ENCODE assay signal across 15 mouse cellular contexts in the genomic region with DNA sequence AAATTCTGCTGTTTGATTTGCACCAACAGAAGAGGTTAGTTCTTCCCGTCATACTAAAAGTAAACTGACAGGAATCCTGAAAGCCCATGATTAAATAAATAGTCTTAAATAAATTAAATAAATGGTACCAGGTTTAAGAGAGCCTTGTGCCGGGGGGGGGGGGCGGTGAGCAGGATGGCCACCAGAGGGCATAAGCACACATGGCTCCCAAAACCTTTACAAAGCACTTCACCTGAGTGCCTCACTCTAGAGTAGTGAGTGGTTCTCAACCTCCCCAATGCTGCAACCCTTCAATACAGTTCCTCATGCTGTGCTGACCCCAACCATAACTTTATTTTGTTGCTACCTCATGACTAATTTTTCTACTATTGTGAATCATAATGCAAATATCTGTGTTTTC. TPM values are rescaled to one million over a fixed set of nuclear protein-coding genes. Genes with fewer than 3 reads are reported as not detected.
DNase-seq lines count a peak whose midpoint lies in the region; ATAC-seq and TF ChIP-seq lines count a peak whose summit lies in the region.
"Had no signal": no experiment of that assay in that cellular context is flagged by ENCODE, and none has a peak within 500 bp of the region (broad histone marks: within the 10 kb centered on the region; RNA-seq: fewer than 3 reads in every experiment).

No protein-coding gene starts in this region.

- H3K27ac ChIP-seq in forebrain, postnatal 0 days (ENCODE audit: low read depth, low read length) = no peak overlapping the region
- H3K27ac ChIP-seq in forebrain, embryonic 15.5 days (replicated peaks) = no peak overlapping the region
- H3K27ac ChIP-seq: liver, embryonic 13.5 days; midbrain, embryonic 12.5 days had no signal

- no peak overlapping the region for H3K4me2 ChIP-seq in forebrain, postnatal 0 days (ENCODE audit: low read depth)
- H3K4me2 ChIP-seq in forebrain, embryonic 15.5 days (replicated peaks) = no peak overlapping the region
- H3K4me2 ChIP-seq: liver, embryonic 13.5 days; midbrain, embryonic 12.5 days had no signal

- DNase-seq in forebrain, postnatal 0 days = no peak
- no peak for DNase-seq in lung, adult 2 months
- no peak for DNase-seq in lung, postnatal 14 days
- no peak for DNase-seq in G1E (ENCODE audit: low spot score)
- no peak for DNase-seq in adrenal gland, postnatal 25 days
- DNase-seq in spleen, postnatal 4 days (ENCODE audit: low spot score in 2 of 2) = no peak
- DNase-seq: adrenal gland, adult 2 months; cerebellum, adult 8-10 months; heart, postnatal 14 days; kidney, adult 9 months; liver, embryonic 13.5 days; thymus, postnatal 25 days had no signal

- TF ChIP-seq POLR2A in lung, adult 2 months (IDR thresholded peaks at IDR 0.05; ENCODE audit: borderline replicate concordance, extremely low read depth, low read depth, low read length) = no peak

- no peaks in the 10 kb centered on the region for H3K4me1 ChIP-seq in forebrain, postnatal 0 days (ENCODE audit: insufficient read depth)
- peaks cover 2% of the 10 kb centered on the region; the same call in 1 of the 2 replicates for H3K4me1 ChIP-seq in forebrain, embryonic 15.5 days
- no peaks in the 10 kb centered on the region for H3K4me1 ChIP-seq in lung, adult 2 months (ENCODE audit: control insufficient read depth, insufficient read depth, low read length)
- H3K4me1 ChIP-seq in G1E (ENCODE audit: insufficient read depth, low read depth, low read length) = no peaks in the 10 kb centered on the region; the same call in 1 of the 2 replicates
- H3K4me1 ChIP-seq: midbrain, embryonic 12.5 days had no signal

- H3K9ac ChIP-seq in forebrain, postnatal 0 days = no peak overlapping the region
- H3K9ac ChIP-seq in forebrain, embryonic 15.5 days (replicated peaks) = no peak overlapping the region
- H3K9ac ChIP-seq: liver, embryonic 13.5 days; midbrain, embryonic 12.5 days had no signal

- H3K4me3 ChIP-seq in forebrain, postnatal 0 days (ENCODE audit: low read depth, low read length) = no peak overlapping the region
- H3K4me3 ChIP-seq in forebrain, embryonic 15.5 days = no peak overlapping the region
- no peak overlapping the region for H3K4me3 ChIP-seq in lung, adult 2 months (replicated peaks; ENCODE audit: extremely low read depth, low read depth, low read length)
- no peak overlapping the region for H3K4me3 ChIP-seq in G1E (ENCODE audit: low read depth, low read length)
- H3K4me3 ChIP-seq: liver, embryonic 13.5 days; midbrain, embryonic 12.5 days had no signal

- peak; percentile 50 for TF ChIP-seq CTCF in forebrain, postnatal 0 days (IDR thresholded peaks at IDR 0.05; ENCODE audit: low read depth)
- TF ChIP-seq CTCF in lung, adult 2 months (IDR thresholded peaks at IDR 0.05; ENCODE audit: insufficient read depth, low read length) = peak; percentile 23; the same call in 1 of the 2 replicates
- 0 out of 2 replicates have a peak, but pooled peaks have one; percentile 31 for TF ChIP-seq CTCF in G1E (IDR thresholded peaks at IDR 0.05; ENCODE audit: low read depth, low read length)

- WGBS in forebrain, postnatal 0 days = 80% methylated on average over 1 of the region's 3 CpGs
- 85% methylated on average over 1 of the region's 3 CpGs for WGBS in forebrain, embryonic 15.5 days
- 38% methylated on average over 3 of the region's 3 CpGs for WGBS in lung, adult 2 months

- ATAC-seq in forebrain, postnatal 0 days = no peak
- ATAC-seq in forebrain, embryonic 15.5 days (replicated peaks) = no peak
- ATAC-seq in G1E (ENCODE audit: extremely low read depth, insufficient number of reproducible peaks, low FRiP score, poor library complexity, severe bottlenecking) = no peak
- peak; percentile 47; the same call in 1 of the 2 replicates for ATAC-seq in neutrophil, adult 5-6 weeks (ENCODE audit: extremely low read depth, insufficient number of reproducible peaks, low FRiP score, poor library complexity, severe bottlenecking)

- H3K27me3 ChIP-seq in forebrain, postnatal 0 days (ENCODE audit: insufficient read depth, low read length) = no peaks in the 10 kb centered on the region
- no peaks in the 10 kb centered on the region for H3K27me3 ChIP-seq in forebrain, embryonic 15.5 days
- H3K27me3 ChIP-seq in G1E (ENCODE audit: insufficient read depth, low read length) = no peaks in the 10 kb centered on the region
- H3K27me3 ChIP-seq: liver, embryonic 13.5 days; midbrain, embryonic 12.5 days had no signal

- H3K9me3 ChIP-seq in forebrain, postnatal 0 days (ENCODE audit: low read length) = no peaks in the 10 kb centered on the region
- H3K9me3 ChIP-seq in forebrain, embryonic 15.5 days = no peaks in the 10 kb centered on the region
- H3K9me3 ChIP-seq in G1E (replicated peaks) = no peaks in the 10 kb centered on the region
- H3K9me3 ChIP-seq: liver, embryonic 13.5 days; midbrain, embryonic 12.5 days had no signal

- peaks cover 70% of the 10 kb centered on the region for H3K36me3 ChIP-seq in forebrain, postnatal 0 days (ENCODE audit: insufficient read depth)
- H3K36me3 ChIP-seq in forebrain, embryonic 15.5 days = peaks cover 59% of the 10 kb centered on the region
- H3K36me3 ChIP-seq in G1E (replicated peaks) = peaks cover 96% of the 10 kb centered on the region

RNA-seq across cellular contexts. Expression of a gene that starts 15.7 kb away (rescaled TPM):
- total RNA-seq in forebrain, postnatal 0 days (2014; rRNA removed) = 12.9 and 18.5 TPM in 2 replicates
- 41.9 and 45.3 TPM in 2 replicates for polyA plus RNA-seq in forebrain, postnatal 0 days (2015; fragmentation: Nextera tagmentation; extraction: Ambion mirVana)
- polyA plus RNA-seq in forebrain, embryonic 15.5 days (2015; fragmentation: Nextera tagmentation; extraction: Ambion mirVana) = 70.1 and 72.0 TPM in 2 replicates
- polyA plus RNA-seq in lung, adult 2 months (2012; rRNA removed) = 10.2 and 12.9 TPM in 2 replicates
- 119 and 130 TPM in 2 replicates for total RNA-seq in G1E (2014; fragmentation: Nextera tagmentation)
- 30.2 and 35.3 TPM in 2 replicates for total RNA-seq in G1E (2017)
- polyA plus RNA-seq in G1E (2012) = 21.0 and 32.1 TPM in 2 replicates
- total RNA-seq in neutrophil, adult 5-6 weeks (2017) = 9.3 and 19.2 TPM in 2 replicates
- 15.8 and 18.6 TPM in 2 replicates for total RNA-seq in adrenal gland, postnatal 25 days (2021)

RNA-seq across cellular contexts. Expression of a gene that starts 15.8 kb away (rescaled TPM):
- 3.3 and 3.4 TPM in 2 replicates for total RNA-seq in forebrain, postnatal 0 days (2014; rRNA removed)
- polyA plus RNA-seq in forebrain, postnatal 0 days (2015; fragmentation: Nextera tagmentation; extraction: Ambion mirVana) = 3.3 and 3.7 TPM in 2 replicates
- polyA plus RNA-seq in forebrain, embryonic 15.5 days (2015; fragmentation: Nextera tagmentation; extraction: Ambion mirVana) = 9.8 and 9.9 TPM in 2 replicates
- polyA plus RNA-seq in lung, adult 2 months (2012; rRNA removed) = 0.34 and 0.48 TPM in 2 replicates
- 13.5 and 19.9 TPM in 2 replicates for total RNA-seq in G1E (2014; fragmentation: Nextera tagmentation)
- 7.4 and 8.0 TPM in 2 replicates for total RNA-seq in G1E (2017)
- 3.8 and 5.8 TPM in 2 replicates for polyA plus RNA-seq in G1E (2012)
- total RNA-seq in neutrophil, adult 5-6 weeks (2017) = 0.37 and 2.4 TPM in 2 replicates
- total RNA-seq in adrenal gland, postnatal 25 days (2021) = 0.82 and 1.7 TPM in 2 replicates
